Mouse (Mus musculus) stomach, embryonic 14.5 days (tissue): ENCODE measurements at regions not wholly inside any gene's neighbourhood (a gene's known extent, or its start where the extent isn't known, plus 50 kb on each side); places are given as distances from the start of the nearest gene placed in this dataset.

Source experiments
- ATAC-seq: fragments of 200-750 bp; cut with Nextera tagmentation; 2 replicates; pipeline ENCODE4 v1.8.0; 2017; ENCODE audit warnings: low read depth, moderate TSS enrichment; ENCODE audit not compliant: insufficient number of reproducible peaks, insufficient read depth, low FRiP score
- H3K27ac ChIP-seq: fragments of 300-500 bp; sonication (generic); 2 replicates; pipeline ENCODE4 v1.5.1; 2014; ENCODE audit warnings: mild to moderate bottlenecking, low read length, moderate library complexity, mixed read lengths
- H3K27me3 ChIP-seq: fragments of 300-500 bp; sonication (generic); 2 replicates; pipeline ENCODE4 v1.6.1; 2014; ENCODE audit warnings: low read length, control low read depth, mixed read lengths; ENCODE audit not compliant: control insufficient read depth, insufficient read depth
- H3K36me3 ChIP-seq: fragments of 300-500 bp; sonication (generic); 2 replicates; pipeline ENCODE4 v1.6.1; 2014; ENCODE audit warnings: mild to moderate bottlenecking, control low read depth, low read length, moderate library complexity, mixed read lengths; ENCODE audit not compliant: control insufficient read depth, insufficient read depth
- H3K4me1 ChIP-seq: fragments of 300-500 bp; sonication (generic); 2 replicates; pipeline ENCODE4 v1.6.1; 2014; ENCODE audit warnings: low read length, control low read depth, mixed read lengths; ENCODE audit not compliant: control insufficient read depth, insufficient read depth
- H3K4me2 ChIP-seq: fragments of 300-500 bp; sonication (generic); replicated peaks from 2 replicates; pipeline ENCODE4 v1.6.1; 2014; ENCODE audit warnings: low read depth, low read length, control low read depth
- H3K4me3 ChIP-seq: fragments of 300-500 bp; sonication (generic); 2 replicates; pipeline ENCODE4 v1.5.1; 2014; ENCODE audit warnings: low read depth, low read length, control low read depth
- H3K9ac ChIP-seq: fragments of 300-500 bp; sonication (generic); replicated peaks from 2 replicates; pipeline ENCODE4 v1.6.1; 2014; ENCODE audit warnings: low read depth, mild to moderate bottlenecking, control low read depth, low read length, moderate library complexity, mixed read lengths
- H3K9me3 ChIP-seq: fragments of 300-500 bp; sonication (generic); 2 replicates; pipeline ENCODE4 v1.6.1; 2016; ENCODE audit warnings: low read depth, low read length, control low read depth; ENCODE audit not compliant: control insufficient read depth
- WGBS: fragments of 180-500 bp; shearing (Covaris S2); extraction: QIAGEN DNeasy Blood & Tissue Kit; methylation state at CpG from one replicate; pipeline ENCODE4 v1.1.7; 2014; 5-methylcytosine and 5-hydroxymethylcytosine counted together

GRCm38 (mm10) chr12:56414861-56415765 lies 69.4 kb upstream of the Mbip start:
- H3K4me2 ChIP-seq, result no peak overlapping the region
- no peak overlapping the region for H3K27ac ChIP-seq
- H3K27me3 ChIP-seq, result no peaks in the 10 kb centered on the region
- no peaks in the 10 kb centered on the region for H3K36me3 ChIP-seq
- H3K4me3 ChIP-seq, result no peak overlapping the region
- WGBS, result 71% methylated on average over 8 of the region's 8 CpGs
- H3K9ac ChIP-seq, result no peak overlapping the region
- H3K9me3 ChIP-seq, result no peaks in the 10 kb centered on the region
- H3K4me1 ChIP-seq, result no peaks in the 10 kb centered on the region
- ATAC-seq, result no peak

- H3K4me1 ChIP-seq, result no peaks in the 10 kb centered on the region
- 72% methylated on average over 5 of the region's 5 CpGs for WGBS
- no peak for ATAC-seq
- H3K9ac ChIP-seq, result no peak overlapping the region
- H3K4me3 ChIP-seq, result no peak overlapping the region
- H3K27me3 ChIP-seq, result no peaks in the 10 kb centered on the region
- H3K4me2 ChIP-seq, result no peak overlapping the region
- no peak overlapping the region for H3K27ac ChIP-seq
- H3K9me3 ChIP-seq, result no peaks in the 10 kb centered on the region
- H3K36me3 ChIP-seq, result no peaks in the 10 kb centered on the region
These were observed 60.0 kb upstream of the Mbip start for GRCm38 (mm10) chr12:56405658-56406057.

GRCm38 (mm10) chr12:56404833-56405232 lies 59.1 kb upstream of the Mbip start:
- no peak overlapping the region for H3K4me2 ChIP-seq
- WGBS, result 41% methylated on average over 4 of the region's 4 CpGs
- ATAC-seq, result 0 out of 2 replicates have a peak, but pooled peaks have one; percentile 37
- H3K36me3 ChIP-seq, result no peaks in the 10 kb centered on the region
- no peak overlapping the region for H3K27ac ChIP-seq
- H3K4me3 ChIP-seq, result no peak overlapping the region
- H3K4me1 ChIP-seq, result no peaks in the 10 kb centered on the region
- H3K27me3 ChIP-seq, result no peaks in the 10 kb centered on the region
- no peaks in the 10 kb centered on the region for H3K9me3 ChIP-seq
- H3K9ac ChIP-seq, result no peak overlapping the region

DNA sequence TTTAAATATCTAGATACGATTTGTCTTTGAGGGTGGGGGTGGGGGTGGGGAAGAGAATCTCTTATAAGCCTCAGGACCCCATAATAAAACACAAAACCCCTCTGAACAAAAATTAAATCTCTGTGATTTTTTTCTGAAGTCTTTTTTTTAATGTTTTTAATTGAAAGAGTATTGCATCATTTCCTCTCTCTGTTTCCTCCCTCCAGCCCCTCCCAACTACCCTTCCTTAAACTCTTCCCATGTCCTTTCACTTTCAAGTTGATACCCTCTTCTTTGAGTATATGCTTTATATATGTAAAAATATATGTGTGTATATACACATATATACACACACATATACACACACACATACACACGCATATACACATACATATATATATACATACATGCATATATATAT lies 58.6 kb upstream of the Mbip start:
- 77% methylated on average over 2 of the region's 2 CpGs for WGBS
- H3K36me3 ChIP-seq, result no peaks in the 10 kb centered on the region
- ATAC-seq, result no peak
- no peaks in the 10 kb centered on the region for H3K9me3 ChIP-seq
- H3K27me3 ChIP-seq, result no peaks in the 10 kb centered on the region
- no peak overlapping the region for H3K4me3 ChIP-seq
- no peak overlapping the region for H3K9ac ChIP-seq
- H3K4me1 ChIP-seq, result no peaks in the 10 kb centered on the region
- H3K27ac ChIP-seq, result no peak overlapping the region
- H3K4me2 ChIP-seq, result no peak overlapping the region

- H3K4me3 ChIP-seq, result no peak overlapping the region
- H3K9ac ChIP-seq, result no peak overlapping the region
- H3K4me2 ChIP-seq, result no peak overlapping the region
- no peaks in the 10 kb centered on the region for H3K27me3 ChIP-seq
- no peak for ATAC-seq
- H3K36me3 ChIP-seq, result no peaks in the 10 kb centered on the region
- H3K4me1 ChIP-seq, result no peaks in the 10 kb centered on the region
- H3K27ac ChIP-seq, result no peak overlapping the region
- 79% methylated on average over 6 of the region's 6 CpGs for WGBS
- H3K9me3 ChIP-seq, result no peaks in the 10 kb centered on the region
These were observed 57.9 kb upstream of the Mbip start for GRCm38 (mm10) chr12:56403626-56404025.

- H3K4me1 ChIP-seq, result no peaks in the 10 kb centered on the region
- H3K27me3 ChIP-seq, result no peaks in the 10 kb centered on the region
- no peak overlapping the region for H3K27ac ChIP-seq
- no peak overlapping the region for H3K9ac ChIP-seq
- no peak for ATAC-seq
- no peak overlapping the region for H3K4me3 ChIP-seq
- WGBS, result 82% methylated on average over 6 of the region's 6 CpGs
- no peaks in the 10 kb centered on the region for H3K9me3 ChIP-seq
- no peak overlapping the region for H3K4me2 ChIP-seq
- no peaks in the 10 kb centered on the region for H3K36me3 ChIP-seq
These were observed 57.1 kb upstream of the Mbip start for GRCm38 (mm10) chr12:56402844-56403243.

- Histone ChIP-seq H3K27ac (no peak overlapping the region), H3K36me3 (no peaks in the 10 kb centered on the region), H3K4me2 (no peak overlapping the region), H3K4me1 (no peaks in the 10 kb centered on the region), H3K4me3 (no peak overlapping the region), H3K9ac (no peak overlapping the region), H3K9me3 (no peaks in the 10 kb centered on the region), H3K27me3 (no peaks in the 10 kb centered on the region)
- WGBS, result 86% methylated on average over 7 of the region's 7 CpGs
- no peak for ATAC-seq
These were observed 56.4 kb upstream of the Mbip start for GRCm38 (mm10) chr12:56402137-56402536.
